Mouse (Mus musculus): Measurements from ENCODE around the gene Pde4dip. TPM values are rescaled to one million over a fixed set of nuclear protein-coding genes. Genes with fewer than 3 reads are reported as not detected.
A peak's percentile ranks its signal among the peaks of the same experiment; 100 is the strongest.

Gene Pde4dip
- total and polyA plus RNA-seq, 3 experiments: 1,061 to 1,897 (median 1,629) TPM

- H3K27ac ChIP-seq: peak overlapping the region; percentile 1; the same call in 1 of the 2 replicates
- peak overlapping the region; percentile 45 for H3K4me3 ChIP-seq
- intact Hi-C loops (cut with DNase I): loop anchor here (1.0 to 2.0 kb wide), 3 partner anchors 23 to 198 kb away; partner anchors contain the start of gene Prkab2
- H3K27me3 ChIP-seq (ENCODE audit: control insufficient read depth, insufficient read depth, low read length): no peaks in the 10 kb centered on the region
- no peaks in the 10 kb centered on the region; the same call in 1 of the 2 replicates for H3K4me1 ChIP-seq (ENCODE audit: control insufficient read depth, insufficient read depth, low read length)
- H3K79me2 ChIP-seq (replicated peaks; ENCODE audit: control insufficient read depth, insufficient read depth, low read length): no peaks in the 10 kb centered on the region
- H3K36me3 ChIP-seq (ENCODE audit: control insufficient read depth, insufficient read depth, low read length): no peaks in the 10 kb centered on the region
- peak overlapping the region; percentile 49 for H3K9ac ChIP-seq (ENCODE audit: low read depth, low read length)
- WGBS: 2% methylated on average over 33 of the region's 33 CpGs
- TF ChIP-seq EP300 (IDR thresholded peaks at IDR 0.05; ENCODE audit: insufficient read depth, low read depth, low read length) (no peak), POLR2A (IDR thresholded peaks at IDR 0.05; ENCODE audit: insufficient read depth, low read depth, low read length) (no peak), CTCF (IDR thresholded peaks at IDR 0.05) (peak; percentile 80)
- DNase-seq: peak; percentile 70 to 74
Measured at GRCm38 (mm10) chr3:97681321-97682158, 207.0 kb downstream of the Pde4dip start.

DNA sequence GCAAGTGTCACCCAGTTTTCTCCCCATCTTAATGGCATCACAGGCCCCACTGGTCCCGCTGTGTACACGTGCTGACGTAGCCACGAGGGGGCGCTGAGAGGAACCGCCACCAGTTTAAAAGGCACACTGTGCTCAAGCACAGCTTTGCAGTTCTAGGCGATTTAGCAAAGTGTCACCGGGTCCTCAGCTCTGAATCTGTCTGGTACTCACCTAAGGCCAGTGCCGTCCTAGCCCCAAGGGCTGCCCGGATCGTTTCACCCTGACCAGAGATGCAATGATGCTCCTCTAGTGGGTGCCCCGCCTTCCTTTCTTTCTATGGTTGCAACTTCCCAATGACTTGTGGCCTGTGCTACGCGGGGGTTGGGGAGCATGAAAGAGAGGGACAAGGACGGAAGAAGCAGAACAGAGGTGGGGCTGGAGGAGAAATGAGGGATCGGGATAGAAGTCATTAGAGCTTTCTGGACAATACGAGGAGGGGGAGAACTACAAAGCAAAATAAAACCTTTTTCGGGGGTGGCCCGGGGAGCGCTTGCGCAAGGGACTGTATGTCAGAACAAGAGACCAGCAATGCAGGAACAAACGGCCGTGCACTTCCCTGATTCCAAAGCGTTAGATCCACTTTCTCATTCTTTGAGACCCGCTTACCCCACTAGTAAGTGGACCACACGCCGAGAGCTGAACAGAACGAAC is 207.7 kb downstream of the Pde4dip start:
- TF ChIP-seq CTCF (IDR thresholded peaks at IDR 0.05) (peak; percentile 94), POLR2A (IDR thresholded peaks at IDR 0.05; ENCODE audit: insufficient read depth, low read depth, low read length) (no peak), EP300 (IDR thresholded peaks at IDR 0.05; ENCODE audit: insufficient read depth, low read depth, low read length) (0 out of 2 replicates have a peak, but pooled peaks have one; percentile 25)
- H3K27ac ChIP-seq: peak overlapping the region; percentile 1
- intact Hi-C loops (cut with DNase I): loop anchor here (1.0 to 2.0 kb wide), 3 partner anchors 22 to 199 kb away; partner anchors contain the start of gene Prkab2

DNA sequence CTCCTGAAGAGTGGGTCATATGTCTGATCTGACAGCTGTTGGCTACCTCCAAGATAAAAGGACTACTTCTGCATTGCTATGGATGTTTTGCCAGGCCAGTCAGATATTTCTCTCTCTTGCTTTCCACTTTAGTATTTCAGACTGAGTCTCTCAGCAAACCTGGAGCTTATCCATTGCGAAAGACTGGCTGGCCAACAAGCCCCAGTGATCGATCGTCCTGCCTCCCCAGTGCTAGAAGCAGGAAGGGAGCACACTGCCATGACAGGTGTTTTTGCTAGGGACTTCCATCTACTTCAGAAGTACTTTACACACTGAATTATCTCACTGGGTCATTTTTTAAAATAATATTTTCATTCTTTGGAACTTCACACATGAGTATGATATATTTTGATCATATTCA is 210.1 kb downstream of the Pde4dip start:
- WGBS: 91% methylated on average over 3 of the region's 3 CpGs
- DNase-seq: no peak
- no peaks in the 10 kb centered on the region for H3K79me2 ChIP-seq (replicated peaks; ENCODE audit: control insufficient read depth, insufficient read depth, low read length)
- TF ChIP-seq CTCF (IDR thresholded peaks at IDR 0.05) (no peak), POLR2A (IDR thresholded peaks at IDR 0.05; ENCODE audit: insufficient read depth, low read depth, low read length) (no peak), EP300 (IDR thresholded peaks at IDR 0.05; ENCODE audit: insufficient read depth, low read depth, low read length) (no peak)
- no peak overlapping the region for H3K27ac ChIP-seq
- no peaks in the 10 kb centered on the region; the same call in 1 of the 2 replicates for H3K4me1 ChIP-seq (ENCODE audit: control insufficient read depth, insufficient read depth, low read length)
- H3K36me3 ChIP-seq (ENCODE audit: control insufficient read depth, insufficient read depth, low read length): no peaks in the 10 kb centered on the region
- no peak overlapping the region for H3K4me3 ChIP-seq
- no peak overlapping the region for H3K9ac ChIP-seq (ENCODE audit: low read depth, low read length)
- no peaks in the 10 kb centered on the region for H3K27me3 ChIP-seq (ENCODE audit: control insufficient read depth, insufficient read depth, low read length)
- intact Hi-C loops (cut with DNase I): no loop called here

More for the DNA sequence above, 207.7 kb downstream of the Pde4dip start:
- WGBS: 3% methylated on average over 28 of the region's 28 CpGs
- Histone ChIP-seq H3K4me1 (ENCODE audit: control insufficient read depth, insufficient read depth, low read length) (no peaks in the 10 kb centered on the region; the same call in 1 of the 2 replicates), H3K79me2 (replicated peaks; ENCODE audit: control insufficient read depth, insufficient read depth, low read length) (no peaks in the 10 kb centered on the region), H3K27me3 (ENCODE audit: control insufficient read depth, insufficient read depth, low read length) (no peaks in the 10 kb centered on the region), H3K4me3 (peak overlapping the region; percentile 45), H3K9ac (ENCODE audit: low read depth, low read length) (peak overlapping the region; percentile 8), H3K36me3 (ENCODE audit: control insufficient read depth, insufficient read depth, low read length) (no peaks in the 10 kb centered on the region)
- DNase-seq: peak; percentile 83 to 86

- Histone ChIP-seq H3K36me3 (ENCODE audit: control insufficient read depth, insufficient read depth, low read length) (no peaks in the 10 kb centered on the region), H3K4me1 (ENCODE audit: control insufficient read depth, insufficient read depth, low read length) (no peaks in the 10 kb centered on the region), H3K9ac (ENCODE audit: low read depth, low read length) (no peak overlapping the region), H3K79me2 (replicated peaks; ENCODE audit: control insufficient read depth, insufficient read depth, low read length) (no peaks in the 10 kb centered on the region), H3K27ac (no peak overlapping the region), H3K27me3 (ENCODE audit: control insufficient read depth, insufficient read depth, low read length) (no peaks in the 10 kb centered on the region), H3K4me3 (no peak overlapping the region)
- WGBS: 92% methylated on average over 3 of the region's 3 CpGs
- DNase-seq: no peak
- intact Hi-C loops (cut with DNase I): no loop called here
- TF ChIP-seq POLR2A (IDR thresholded peaks at IDR 0.05; ENCODE audit: insufficient read depth, low read depth, low read length) (no peak), EP300 (IDR thresholded peaks at IDR 0.05; ENCODE audit: insufficient read depth, low read depth, low read length) (no peak), CTCF (IDR thresholded peaks at IDR 0.05) (no peak)
Measured at GRCm38 (mm10) chr3:97676126-97676525, 212.4 kb downstream of the Pde4dip start.

- WGBS: 60% methylated on average over 7 of the region's 7 CpGs
Measured at GRCm38 (mm10) chr3:97674644-97675110, 213.8 kb downstream of the Pde4dip start, which contains the start of gene Gm17651. TSS of gene Gm17651 (minus strand) at chr3:97674694.

More at GRCm38 (mm10) chr3:97674644-97675110, 213.8 kb downstream of the Pde4dip start, which contains the start of gene Gm17651:
- intact Hi-C loops (cut with DNase I): no loop called here
- Histone ChIP-seq H3K36me3 (ENCODE audit: control insufficient read depth, insufficient read depth, low read length) (no peaks in the 10 kb centered on the region), H3K9ac (ENCODE audit: low read depth, low read length) (no peak within 1 kb of the TSS), H3K4me1 (ENCODE audit: control insufficient read depth, insufficient read depth, low read length) (no peaks in the 10 kb centered on the region), H3K27me3 (ENCODE audit: control insufficient read depth, insufficient read depth, low read length) (no peaks in the 10 kb centered on the region), H3K27ac (no peak within 1 kb of the TSS), H3K4me3 (no peak within 1 kb of the TSS), H3K79me2 (replicated peaks; ENCODE audit: control insufficient read depth, insufficient read depth, low read length) (no peaks in the 10 kb centered on the region)
- TF ChIP-seq CTCF (IDR thresholded peaks at IDR 0.05): no peak
- no peak for DNase-seq
